Mouse (Mus musculus) urinary bladder, postnatal 10 days (tissue): ENCODE measurements around the gene Cts7.

Experiments
- DNase-seq: peaks from one replicate; pipeline ENCODE4 v3.0.0; 2022; ENCODE audit warnings: low spot score

Gene Cts7

DNA sequence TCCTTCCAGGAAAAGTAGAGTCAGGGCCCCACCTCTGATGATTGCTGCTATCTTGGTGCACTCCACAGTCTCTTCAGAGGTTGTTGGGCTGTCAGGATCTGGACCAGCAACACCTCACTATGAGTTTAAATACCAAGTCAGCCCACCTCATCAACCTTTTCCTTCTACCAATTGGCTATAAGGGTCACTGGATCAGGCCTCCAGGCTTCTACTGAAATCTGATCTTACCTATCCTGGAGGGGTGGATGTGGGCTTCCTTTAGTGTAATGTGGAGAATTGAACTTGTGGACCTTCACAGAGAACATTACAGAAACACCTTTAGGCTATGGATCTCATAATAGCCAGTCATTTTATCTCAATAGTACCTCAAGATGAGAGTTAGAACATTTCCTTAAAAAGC is at the start of gene Cts7:
Gene Cts7 (minus strand): TSS at position 101 of the 400 bp plus-strand sequence.
- no peak for DNase-seq
